Mouse (Mus musculus) stomach, embryonic 15.5 days (tissue): ENCODE data around the gene Plpp3. TPM values are rescaled to one million over a fixed set of nuclear protein-coding genes. Genes with fewer than 3 reads are reported as not detected.

Experiments used
- polyA plus RNA-seq: library from polyadenylated mRNA; unstranded; fragments of >200 nt; fragmentation: Nextera tagmentation; extraction: Ambion mirVana; gene quantifications from 2 replicates; pipeline ENCODE4 v1.2.1, GENCODE M21; 2015

Gene Plpp3
- polyA plus RNA-seq, 1 experiment from 2014 or later = 62.9 TPM

Other genes with a start within 250 kb of the Plpp3 start
- gene Fyb2, start 243.9 kb upstream of the Plpp3 start, polyA plus RNA-seq = 0.08 and 0.09 TPM in 2 replicates
- gene Prkaa2, start 47.5 kb upstream of the Plpp3 start, polyA plus RNA-seq = 2.2 and 2.5 TPM in 2 replicates